Mouse (Mus musculus) forebrain, embryonic 14.5 days (tissue): ENCODE results near the gene Glb1l. TPM values are rescaled to one million over a fixed set of nuclear protein-coding genes. Genes with fewer than 3 reads are reported as not detected.

Experiments used
- ATAC-seq: fragments of 200-750 bp; cut with Nextera tagmentation; 2 replicates; pipeline ENCODE4 v1.8.0; 2017; ENCODE audit warnings: mild to moderate bottlenecking, moderate library complexity
- DNase-seq: peaks from one replicate; pipeline ENCODE4 v3.0.0-alpha.2; 2015; ENCODE audit warnings: low spot score
- H3K27ac ChIP-seq: fragments of 300-500 bp; sonication (generic); 2 replicates; pipeline ENCODE4 v1.5.1; 2014; ENCODE audit warnings: low read depth, mild to moderate bottlenecking, control low read depth, low read length, moderate library complexity
- H3K27me3 ChIP-seq: fragments of 300-500 bp; sonication (generic); replicated peaks from 2 replicates; pipeline ENCODE4 v1.6.1; 2014; ENCODE audit warnings: low read length, control low read depth, mixed read lengths; ENCODE audit not compliant: control insufficient read depth, insufficient read depth
- H3K36me3 ChIP-seq: fragments of 300-500 bp; sonication (generic); 2 replicates; pipeline ENCODE4 v1.6.1; 2014; ENCODE audit warnings: low read length, control low read depth; ENCODE audit not compliant: control insufficient read depth, insufficient read depth
- H3K4me1 ChIP-seq: fragments of 300-500 bp; sonication (generic); 2 replicates; pipeline ENCODE4 v1.6.1; 2014; ENCODE audit warnings: antibody characterized with exemption, low read length, control low read depth; ENCODE audit not compliant: control insufficient read depth, insufficient read depth
- H3K4me2 ChIP-seq: fragments of 300-500 bp; sonication (generic); 2 replicates; pipeline ENCODE4 v1.6.1; 2014; ENCODE audit warnings: mild to moderate bottlenecking, control low read depth, low read length
- H3K4me3 ChIP-seq: fragments of 300-500 bp; sonication (generic); 2 replicates; pipeline ENCODE4 v1.5.1; 2014; ENCODE audit warnings: low read depth, low read length, control low read depth
- H3K9ac ChIP-seq: fragments of 300-500 bp; sonication (generic); 2 replicates; pipeline ENCODE4 v1.6.1; 2014; ENCODE audit warnings: mild to moderate bottlenecking, low read length, control low read depth, moderate library complexity
- H3K9me3 ChIP-seq: fragments of 300-500 bp; sonication (generic); replicated peaks from 2 replicates; pipeline ENCODE4 v1.6.1; 2016; ENCODE audit warnings: low read length, control low read depth, mixed read lengths; ENCODE audit not compliant: control insufficient read depth
- WGBS: fragments of 180-500 bp; shearing (Covaris S2); extraction: QIAGEN DNeasy Blood & Tissue Kit; methylation state at CpG from one replicate; pipeline ENCODE4 v1.1.7; 2014; 5-methylcytosine and 5-hydroxymethylcytosine counted together
- polyA plus RNA-seq: library from polyadenylated mRNA; unstranded; fragments of >200 nt; fragmentation: Nextera tagmentation; extraction: Ambion mirVana; gene quantifications from 2 replicates; pipeline ENCODE4 v1.2.1, GENCODE M21; 2014

Gene Glb1l
- polyA plus RNA-seq, 1 experiment from 2014 or later, result 13.0 TPM

DNA sequence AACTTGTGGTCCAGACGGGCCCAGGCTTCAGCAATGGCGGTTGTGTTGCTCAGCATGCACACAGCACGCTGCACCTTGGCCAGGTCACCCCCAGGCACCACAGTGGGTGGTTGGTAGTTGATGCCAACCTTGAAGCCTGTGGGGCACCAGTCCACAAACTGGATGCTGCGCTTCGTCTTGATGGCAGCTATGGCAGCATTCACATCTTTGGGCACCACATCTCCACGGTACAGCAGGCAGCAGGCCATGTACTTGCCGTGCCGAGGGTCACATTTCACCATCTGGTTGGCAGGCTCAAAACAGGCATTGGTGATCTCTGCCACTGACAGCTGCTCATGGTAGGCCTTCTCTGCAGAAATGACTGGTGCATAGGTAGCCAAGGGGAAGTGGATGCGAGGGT is 5.2 kb upstream of the Glb1l start:
- H3K27me3 ChIP-seq, result peaks cover 28% of the 10 kb centered on the region
- 91% methylated on average over 9 of the region's 9 CpGs for WGBS
- H3K9me3 ChIP-seq, result no peaks in the 10 kb centered on the region
- no peak overlapping the region for H3K27ac ChIP-seq
- H3K36me3 ChIP-seq, result peaks cover 41% of the 10 kb centered on the region
- ATAC-seq (no peak), DNase-seq (no peak)
- no peak overlapping the region for H3K4me2 ChIP-seq
- H3K9ac ChIP-seq, result no peak overlapping the region
- no peak overlapping the region for H3K4me3 ChIP-seq
- peaks cover 19% of the 10 kb centered on the region for H3K4me1 ChIP-seq

DNA sequence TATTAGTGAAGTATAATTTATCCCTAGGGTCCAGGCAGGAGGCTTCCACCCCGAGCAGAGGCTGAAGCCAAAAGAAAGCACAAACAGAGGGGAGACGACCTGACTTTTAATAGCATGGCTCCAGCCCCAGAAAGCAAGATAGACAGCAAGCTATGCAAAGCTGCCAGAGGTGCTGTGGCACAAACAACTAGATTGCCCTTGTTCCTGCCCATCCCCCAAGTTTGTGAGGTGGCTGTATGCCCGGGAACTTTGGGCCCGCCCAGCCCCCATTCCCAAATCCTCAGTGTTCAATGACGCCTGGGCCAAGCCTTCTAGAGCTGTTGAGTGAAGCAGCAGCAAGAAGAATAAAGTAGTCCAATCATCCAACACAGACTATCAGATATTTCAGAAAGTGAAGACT is 4.3 kb upstream of the Glb1l start:
- no peak overlapping the region for H3K4me2 ChIP-seq
- no peak overlapping the region for H3K27ac ChIP-seq
- peaks cover 19% of the 10 kb centered on the region for H3K27me3 ChIP-seq
- DNase-seq (no peak), ATAC-seq (no peak)
- no peak overlapping the region for H3K4me3 ChIP-seq
- H3K9ac ChIP-seq, result no peak overlapping the region
- no peaks in the 10 kb centered on the region for H3K9me3 ChIP-seq
- H3K36me3 ChIP-seq, result peaks cover 41% of the 10 kb centered on the region
- peaks cover 22% of the 10 kb centered on the region for H3K4me1 ChIP-seq
- WGBS, result 83% methylated on average over 5 of the region's 5 CpGs

DNA sequence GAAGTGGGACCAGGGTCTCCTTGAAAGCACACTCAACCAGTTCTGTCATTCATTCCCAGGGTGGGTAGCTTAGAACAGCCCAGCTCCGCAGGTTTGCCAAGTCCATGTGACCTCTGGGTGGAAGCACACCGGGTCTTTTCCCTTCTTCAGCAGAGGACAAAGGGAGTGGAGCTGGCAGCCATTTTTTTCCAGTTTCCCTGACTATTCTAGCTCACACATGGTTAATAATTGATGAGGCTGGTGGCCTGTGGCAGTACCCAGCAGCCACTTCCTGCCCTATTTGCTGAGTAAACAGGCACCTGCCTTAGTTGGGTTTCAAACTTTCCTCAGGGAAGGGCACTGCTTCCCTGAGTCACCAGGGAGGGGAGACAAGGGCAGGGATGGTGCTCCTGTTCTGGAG is 3.8 kb upstream of the Glb1l start:
- peaks cover 41% of the 10 kb centered on the region for H3K36me3 ChIP-seq
- no peak overlapping the region for H3K27ac ChIP-seq
- H3K27me3 ChIP-seq, result peaks cover 14% of the 10 kb centered on the region
- H3K4me3 ChIP-seq, result no peak overlapping the region
- 83% methylated on average over 2 of the region's 2 CpGs for WGBS
- no peak for DNase-seq
- ATAC-seq, result no peak
- H3K4me2 ChIP-seq, result no peak overlapping the region
- H3K9me3 ChIP-seq, result no peaks in the 10 kb centered on the region
- no peak overlapping the region for H3K9ac ChIP-seq
- H3K4me1 ChIP-seq, result peaks cover 18% of the 10 kb centered on the region

DNA sequence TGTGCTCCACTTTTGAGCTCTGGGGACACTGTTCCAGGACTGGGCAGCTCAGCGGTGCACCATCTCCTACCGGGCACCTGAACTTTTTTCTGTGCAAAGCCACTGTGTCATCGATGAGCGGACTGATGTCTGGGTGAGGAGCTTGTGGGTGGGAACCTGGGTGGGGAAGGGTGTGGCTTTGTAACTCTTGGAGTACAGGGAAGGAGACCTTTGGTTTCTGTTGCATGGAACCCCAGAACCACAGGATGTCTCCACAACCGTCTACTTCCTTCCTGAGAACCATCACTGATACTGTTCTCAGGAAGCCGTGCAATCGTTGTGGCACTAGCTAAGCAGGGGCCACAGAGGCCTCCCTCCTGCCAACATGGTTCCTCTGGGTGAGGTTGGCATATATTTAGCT is 2.5 kb upstream of the Glb1l start:
- DNase-seq (no peak), ATAC-seq (no peak)
- Histone ChIP-seq H3K9me3 (no peaks in the 10 kb centered on the region), H3K27me3 (peaks cover 6% of the 10 kb centered on the region), H3K4me3 (no peak overlapping the region), H3K27ac (no peak overlapping the region), H3K36me3 (peaks cover 41% of the 10 kb centered on the region), H3K9ac (no peak overlapping the region), H3K4me1 (peaks cover 16% of the 10 kb centered on the region), H3K4me2 (no peak overlapping the region)
- WGBS, result 95% methylated on average over 7 of the region's 7 CpGs

DNA sequence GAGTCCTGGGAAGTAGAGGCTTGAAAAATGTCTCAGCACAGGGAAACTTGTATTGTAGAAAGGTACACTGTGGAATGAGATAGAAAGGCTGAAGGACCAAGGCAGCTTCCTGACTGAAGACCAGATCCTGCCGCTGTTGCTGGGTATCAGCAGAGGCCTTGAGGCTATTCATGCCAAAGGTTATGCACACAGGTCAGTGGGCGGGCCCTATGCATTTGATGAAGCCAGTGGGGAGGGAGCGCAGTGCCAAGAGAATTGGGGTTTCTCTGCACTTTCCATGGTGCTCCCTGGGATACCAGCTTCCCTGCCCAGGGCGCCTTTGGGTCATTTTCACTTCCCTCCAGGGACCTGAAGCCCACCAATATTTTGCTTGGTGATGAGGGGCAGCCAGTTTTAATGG is 1.9 kb upstream of the Glb1l start:
- Histone ChIP-seq H3K4me1 (peaks cover 15% of the 10 kb centered on the region), H3K27me3 (peaks cover 4% of the 10 kb centered on the region; the same call in 1 of the 2 replicates), H3K36me3 (peaks cover 41% of the 10 kb centered on the region), H3K4me3 (no peak overlapping the region), H3K27ac (no peak overlapping the region), H3K9ac (no peak overlapping the region), H3K4me2 (no peak overlapping the region), H3K9me3 (no peaks in the 10 kb centered on the region)
- no peak for DNase-seq
- WGBS, result 89% methylated on average over 4 of the region's 4 CpGs
- no peak for ATAC-seq

DNA sequence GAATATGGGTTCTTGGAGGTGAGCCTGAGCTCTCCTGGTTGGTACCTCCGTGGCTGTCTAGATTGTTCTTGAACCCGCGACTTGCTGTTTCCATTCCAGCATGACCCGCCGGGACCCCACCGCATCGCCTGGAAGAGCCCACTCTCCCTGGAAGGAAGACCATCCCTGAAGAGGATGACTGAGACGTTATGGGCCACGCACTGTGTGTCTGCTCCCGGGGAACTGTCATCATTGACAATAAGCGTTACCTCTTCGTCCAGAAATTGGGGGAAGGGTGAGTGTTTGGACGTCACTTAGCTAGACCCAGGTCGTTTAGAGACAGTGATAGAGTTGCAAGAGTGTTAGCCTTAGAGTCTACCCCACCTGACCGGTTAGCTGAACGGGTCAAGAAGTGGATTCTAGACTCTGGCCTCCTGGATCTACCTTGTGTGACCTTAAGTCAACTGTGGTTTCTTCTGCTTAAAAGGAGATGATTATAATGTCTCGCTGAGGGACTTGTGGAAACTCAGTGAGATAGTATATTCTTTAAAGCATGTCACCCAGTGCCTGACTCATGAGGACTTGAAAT is 612 bp upstream of the Glb1l start:
- DNase-seq (no peak), ATAC-seq (no peak; the same call in none of the 2 replicates)
- H3K36me3 ChIP-seq, result peaks cover 41% of the 10 kb centered on the region
- H3K4me2 ChIP-seq, result peak overlapping the region; percentile 95
- H3K9me3 ChIP-seq, result no peaks in the 10 kb centered on the region
- H3K27me3 ChIP-seq, result no peaks in the 10 kb centered on the region
- H3K9ac ChIP-seq, result peak overlapping the region; percentile 96
- no peak overlapping the region for H3K27ac ChIP-seq
- H3K4me3 ChIP-seq, result peak overlapping the region; percentile 95
- peaks cover 15% of the 10 kb centered on the region for H3K4me1 ChIP-seq
- WGBS, result 14% methylated on average over 17 of the region's 17 CpGs

DNA sequence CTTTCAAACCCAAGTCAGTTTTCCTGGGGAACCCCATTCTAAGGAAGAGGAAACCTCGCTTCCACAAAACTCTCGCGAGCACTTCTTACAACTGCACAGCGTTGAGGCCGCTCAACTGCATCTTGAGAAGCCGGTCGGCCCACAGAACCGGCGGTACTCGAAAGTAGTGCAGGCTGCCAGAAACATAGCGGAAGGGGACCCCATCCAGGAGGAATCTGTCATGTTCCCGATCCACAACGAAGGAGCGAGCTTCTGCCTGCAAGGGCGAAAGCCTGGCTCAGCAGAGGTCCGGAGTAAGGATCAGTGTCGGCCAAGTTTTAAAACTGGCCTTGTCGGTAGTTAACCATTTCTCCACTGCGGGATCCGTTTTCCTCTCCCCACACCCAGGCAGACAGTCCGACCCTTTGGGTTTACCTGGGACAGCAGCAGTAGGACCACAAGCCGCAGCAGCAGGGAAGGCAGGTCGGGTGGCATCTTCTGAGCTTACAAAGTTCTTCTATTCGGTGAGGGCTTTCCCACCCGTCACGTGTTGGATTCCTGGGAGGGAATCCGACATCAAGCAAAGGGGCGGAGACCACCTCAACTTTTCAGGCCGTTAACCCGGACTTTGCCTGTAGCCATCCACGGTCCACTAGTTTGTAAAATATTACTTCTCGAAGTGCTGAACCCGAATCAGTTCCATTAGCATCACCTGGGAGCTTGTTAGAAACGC is 1.5 kb downstream of the Glb1l start:
- Histone ChIP-seq H3K4me3 (peak overlapping the region; percentile 18), H3K4me1 (peaks cover 15% of the 10 kb centered on the region), H3K9me3 (no peaks in the 10 kb centered on the region), H3K9ac (peak overlapping the region; percentile 43), H3K4me2 (peak overlapping the region; percentile 95), H3K27me3 (no peaks in the 10 kb centered on the region), H3K27ac (no peak overlapping the region), H3K36me3 (peaks cover 23% of the 10 kb centered on the region)
- ATAC-seq (no peak), DNase-seq (no peak)
- WGBS, result 20% methylated on average over 34 of the region's 34 CpGs

DNA sequence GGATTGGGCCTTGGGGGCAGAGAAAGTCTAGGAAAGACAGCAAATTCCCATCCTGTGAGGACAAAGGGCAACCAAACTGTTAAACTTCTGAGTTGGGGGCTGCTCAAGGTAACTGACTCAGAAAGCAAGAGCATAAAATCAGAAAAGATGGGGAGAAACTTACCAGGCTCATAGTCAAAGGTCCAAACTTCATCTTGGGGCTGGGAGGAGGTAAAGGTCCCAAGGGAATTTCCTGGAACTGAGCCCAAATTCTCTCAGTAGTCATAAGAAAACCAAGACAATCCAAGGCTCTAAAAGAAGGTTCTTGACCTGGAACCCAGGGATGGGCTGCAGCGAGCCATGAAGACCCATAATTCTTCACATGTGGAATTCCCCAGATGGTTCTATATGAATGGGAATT is 9.4 kb downstream of the Glb1l start:
- no peak overlapping the region for H3K9ac ChIP-seq
- H3K9me3 ChIP-seq, result no peaks in the 10 kb centered on the region
- DNase-seq (no peak), ATAC-seq (no peak)
- no peak overlapping the region for H3K4me2 ChIP-seq
- no peaks in the 10 kb centered on the region for H3K4me1 ChIP-seq
- H3K36me3 ChIP-seq, result peaks cover 41% of the 10 kb centered on the region
- H3K27ac ChIP-seq, result no peak overlapping the region
- no peak overlapping the region for H3K4me3 ChIP-seq
- H3K27me3 ChIP-seq, result no peaks in the 10 kb centered on the region
- WGBS, result 100% methylated on average over 1 of the region's 1 CpGs

DNA sequence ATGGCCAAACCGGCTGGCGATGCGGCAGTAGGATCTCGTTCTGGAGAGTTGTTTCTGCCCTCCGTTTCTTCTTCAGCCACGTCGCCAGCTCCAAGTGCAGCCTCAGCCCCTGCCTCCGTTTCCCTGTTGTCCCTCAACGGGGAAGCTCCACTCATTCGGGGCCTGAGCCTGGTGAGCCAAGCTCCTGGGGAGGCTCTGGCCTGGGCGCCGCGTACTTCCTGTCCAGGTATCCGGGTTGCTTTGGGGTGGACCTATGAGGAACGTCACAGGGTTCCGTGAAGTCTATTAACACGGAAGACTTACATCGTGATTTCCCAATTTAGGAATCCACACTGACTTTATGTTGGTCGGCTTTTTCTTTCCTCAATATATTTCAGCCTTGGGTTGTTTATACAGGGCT is 18.2 kb downstream of the Glb1l start:
- H3K4me1 ChIP-seq, result peaks cover 14% of the 10 kb centered on the region
- WGBS, result under 1% methylated on average over 19 of the region's 19 CpGs
- H3K9me3 ChIP-seq, result no peaks in the 10 kb centered on the region
- peak overlapping the region; percentile 83 for H3K9ac ChIP-seq
- H3K4me3 ChIP-seq, result peak overlapping the region; percentile 62
- no peaks in the 10 kb centered on the region for H3K27me3 ChIP-seq
- H3K4me2 ChIP-seq, result peak overlapping the region; percentile 98
- H3K27ac ChIP-seq, result peak overlapping the region; percentile 84
- DNase-seq, result no peak
- peak; percentile 9; the same call in 1 of the 2 replicates for ATAC-seq
- H3K36me3 ChIP-seq, result peaks cover 31% of the 10 kb centered on the region
